Mouse (Mus musculus) CH12.LX (cell line): ENCODE data around the gene Fam160a2.

Experiments
- CTCF ChIP-seq, 2 experiments: IDR thresholded peaks in 1 of 2; conservative IDR thresholded peaks in 1 of 2; 2 replicates each; pipeline ENCODE4 v1.5.1; 2011 to 2012; ENCODE audit warnings: low read depth in 2 of 2, low read length in 2 of 2, improper control_type of control experiment in 1 of 2, inconsistent platforms in 1 of 2, mild to moderate bottlenecking in 1 of 2, moderate library complexity in 1 of 2
- RAD21 ChIP-seq: IDR thresholded peaks from 2 replicates; pipeline ENCODE4 v1.6.1; 2011; ENCODE audit warnings: low read depth, mild to moderate bottlenecking, low read length, improper control_type of control experiment, moderate library complexity
- TCF12 ChIP-seq: IDR thresholded peaks from 2 replicates; pipeline ENCODE4 v1.6.1; 2014; ENCODE audit warnings: low read depth, mild to moderate bottlenecking, inconsistent platforms, low read length, improper control_type of control experiment

GRCm38 (mm10) chr7:105414385-105414784 is 14.5 kb upstream of the Fam160a2 start:
- TF ChIP-seq RAD21: no peak
- no peak for TF ChIP-seq TCF12
- no peak for TF ChIP-seq CTCF (conservative IDR thresholded peaks at IDR 0.05 in 1 of 2, IDR thresholded peaks at IDR 0.05 in 1 of 2; ENCODE audit: low read depth in 2 of 2, low read length in 2 of 2)
